16 mouse cellular contexts compared by ENCODE assay signal in genomic region chr12:21410620-21411019, GRCm38 (mm10).
"Had no signal": no experiment of that assay in that cellular context is flagged by ENCODE, and none has a peak within 500 bp of the region (broad histone marks: within the 10 kb centered on the region; RNA-seq: fewer than 3 reads in every experiment).

No protein-coding gene starts in this region.

- H3K27ac ChIP-seq: hindbrain, postnatal 0 days; layer of hippocampus, adult 2 months; limb, embryonic 12.5 days; lung, embryonic 15.5 days; midbrain, embryonic 10.5 days; neural tube, embryonic 15.5 days had no signal

- H3K9me3 ChIP-seq: neural tube, embryonic 15.5 days had no signal

- H3K9ac ChIP-seq: limb, embryonic 12.5 days; lung, embryonic 15.5 days; neural tube, embryonic 15.5 days had no signal

- DNase-seq: kidney, adult 8-10 months; kidney, postnatal 36 days; lung, postnatal 14 days; midbrain, embryonic 14.5 days; right cerebral cortex, adult 18-20 months; right cerebral cortex, postnatal 25 days; thymus, adult 2 months; thymus, postnatal 36 days had no signal

- H3K4me3 ChIP-seq: layer of hippocampus, adult 2 months; limb, embryonic 12.5 days; lung, embryonic 15.5 days; midbrain, embryonic 10.5 days; myocyte; neural tube, embryonic 15.5 days had no signal

- ATAC-seq: hindbrain, postnatal 0 days; intestine, embryonic 16.5 days had no signal

- H3K4me2 ChIP-seq: limb, embryonic 12.5 days; lung, embryonic 15.5 days; neural tube, embryonic 15.5 days had no signal

- H3K27me3 ChIP-seq: limb, embryonic 12.5 days; lung, embryonic 15.5 days; neural tube, embryonic 15.5 days had no signal
